Mouse (Mus musculus) lung, postnatal 25 days (tissue): ENCODE measurements at regions not wholly inside any gene's neighbourhood (a gene's known extent, or its start where the extent isn't known, plus 50 kb on each side); places are given as distances from the start of the nearest gene placed in this dataset.
A peak's percentile ranks its signal among the peaks of the same experiment; 100 is the strongest.
"Not testable (repeated sequence)": the region's sequence is repeated elsewhere in the genome, so short reads cannot be mapped to it uniquely, and the experiment has no call there.

Source experiments
- DNase-seq: peaks from one replicate; pipeline ENCODE4 v3.0.0; 2022; ENCODE audit warnings: low spot score

- DNase-seq = no peak
These were observed 451.4 kb upstream of the Tbl1xr1 start for GRCm38 (mm10) chr3:21625039-21625438.

- peak; percentile 76 for DNase-seq
These were observed 450.4 kb upstream of the Tbl1xr1 start for GRCm38 (mm10) chr3:21626029-21626428.

DNA sequence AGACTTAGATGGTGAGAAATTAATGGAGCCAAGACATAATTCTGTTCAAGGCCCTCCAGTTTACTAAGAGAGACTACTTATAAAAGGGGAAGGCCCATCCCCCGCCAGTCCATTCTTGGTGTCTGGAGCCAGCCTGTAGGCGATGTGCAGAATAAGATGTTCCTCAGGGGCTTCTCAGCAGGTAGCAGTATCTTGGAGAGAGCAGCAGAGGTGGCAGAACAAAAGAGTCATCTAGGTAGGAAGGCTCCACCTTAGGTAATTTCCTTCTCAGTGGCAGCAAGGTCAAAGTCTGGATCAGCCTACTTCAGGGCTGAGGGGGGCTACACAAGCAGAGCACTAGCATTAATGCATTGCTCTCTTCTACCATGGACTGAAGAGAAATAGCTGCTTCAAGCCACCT, 449.4 kb upstream of the Tbl1xr1 start:
- not testable (repeated sequence) for DNase-seq

DNA sequence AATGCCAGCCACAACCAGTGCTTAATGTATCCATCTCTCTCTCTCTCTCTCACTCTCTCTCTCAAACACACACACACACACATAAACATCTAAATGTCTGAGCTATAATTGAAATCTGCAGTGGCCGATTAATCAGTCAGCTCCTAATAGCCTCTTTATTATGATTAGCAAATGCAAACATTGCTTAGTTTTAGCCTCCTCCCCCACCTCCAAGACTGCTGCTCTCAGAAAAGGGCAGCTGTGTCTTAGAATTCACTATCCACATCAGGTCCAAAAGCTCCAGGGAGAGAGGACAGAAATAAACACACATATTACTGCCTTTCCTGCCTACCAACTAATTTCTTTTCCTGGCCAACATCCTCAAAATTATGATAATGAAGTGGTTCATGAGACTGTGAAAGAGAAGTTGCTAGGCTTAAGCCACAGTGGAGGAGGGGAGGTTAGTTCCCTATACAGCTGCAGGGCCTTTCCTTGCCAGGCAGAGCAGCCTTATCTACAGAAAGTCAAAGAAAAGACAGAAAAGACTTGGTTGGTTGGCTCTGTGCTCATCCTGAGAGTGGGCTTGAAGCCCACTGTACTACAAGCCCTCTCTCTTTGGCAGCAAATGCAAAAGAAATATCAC, 442.7 kb upstream of the Tbl1xr1 start:
- DNase-seq = peak; percentile 25

- DNase-seq = peak; percentile 21
These were observed 441.7 kb upstream of the Tbl1xr1 start for GRCm38 (mm10) chr3:21634675-21635204.

GRCm38 (mm10) chr3:21638886-21639285, 437.6 kb upstream of the Tbl1xr1 start:
- no peak for DNase-seq

DNA sequence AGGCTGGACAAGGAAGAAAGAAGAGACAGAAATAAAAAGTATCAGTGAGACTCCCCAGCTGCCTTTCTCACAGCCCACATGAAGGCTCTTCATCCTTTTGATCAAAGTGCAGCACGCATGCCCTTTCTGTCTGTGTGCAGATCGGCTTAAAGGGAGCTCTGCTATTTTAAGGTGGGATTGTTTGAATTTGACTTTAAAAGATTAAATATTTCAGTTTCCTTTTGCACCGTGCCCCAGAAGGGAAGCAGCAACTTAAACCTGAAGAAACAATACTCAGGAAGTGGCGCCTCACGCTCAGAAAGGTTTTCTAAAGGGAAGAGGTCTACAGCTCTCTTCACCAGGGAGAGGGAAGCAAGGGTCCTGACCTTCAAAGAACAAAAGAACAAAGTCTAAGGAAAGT, 436.9 kb upstream of the Tbl1xr1 start:
- no peak for DNase-seq

DNA sequence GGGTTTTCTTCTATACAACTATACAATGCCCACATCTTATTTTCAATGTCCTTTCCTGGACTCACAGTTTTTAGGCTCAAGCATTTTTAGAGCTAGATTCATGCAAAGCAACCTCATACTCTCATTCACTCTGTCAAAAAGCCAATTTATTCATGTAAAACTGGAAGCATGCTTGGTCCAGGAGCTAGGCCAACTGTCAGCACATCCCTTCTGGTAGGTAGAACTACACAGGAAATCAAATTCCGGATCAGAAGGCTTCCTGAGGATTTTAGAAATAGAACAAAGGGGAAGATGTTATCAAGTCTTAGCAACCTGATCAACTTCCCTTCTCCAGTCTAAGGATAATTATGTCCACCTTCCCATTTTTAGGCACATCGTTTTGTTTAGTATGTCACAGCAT, 432.4 kb upstream of the Tbl1xr1 start:
- no peak for DNase-seq

DNA sequence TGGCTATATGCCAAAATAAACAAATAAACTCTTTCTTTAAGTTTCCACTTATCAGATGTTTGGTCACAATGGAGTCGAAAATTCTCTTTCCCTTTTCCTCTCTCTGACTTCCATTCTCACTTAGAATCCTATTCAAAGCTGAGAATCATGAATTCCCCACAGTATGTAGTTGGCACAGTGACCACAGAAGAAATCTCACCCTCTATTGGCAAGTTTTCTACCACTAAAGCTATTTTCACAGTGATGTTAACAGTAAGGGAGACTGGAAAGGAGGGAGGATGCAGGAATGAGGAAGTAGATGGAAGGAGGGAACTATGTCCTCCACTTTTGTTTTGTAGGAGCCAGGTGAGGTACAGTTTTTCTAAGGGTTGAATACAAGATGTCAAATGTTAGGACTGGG, 431.2 kb upstream of the Tbl1xr1 start:
- no peak for DNase-seq

- DNase-seq = no peak
These were observed 426.5 kb upstream of the Tbl1xr1 start for GRCm38 (mm10) chr3:21649885-21650469.

DNA sequence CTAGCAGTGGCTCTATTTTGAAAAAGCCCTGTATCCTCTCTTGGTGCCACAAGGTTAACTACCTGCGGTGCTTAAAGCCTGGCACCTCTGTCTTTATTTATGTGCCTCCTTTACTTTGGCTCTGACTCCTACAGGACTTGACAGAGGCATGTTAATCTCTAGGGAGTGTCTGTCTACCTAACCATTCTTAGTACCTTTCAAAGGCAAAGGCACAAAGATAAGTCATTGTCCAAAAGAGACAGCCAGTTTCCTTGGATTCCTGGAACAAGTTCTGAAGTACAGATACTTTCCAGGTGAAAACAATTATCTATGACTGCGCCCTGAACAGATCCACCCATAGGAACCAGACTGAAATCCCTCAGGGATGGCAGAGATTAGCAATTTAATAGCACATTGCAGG, 421.2 kb upstream of the Tbl1xr1 start:
- DNase-seq = no peak

- DNase-seq = no peak
These were observed 408.9 kb upstream of the Tbl1xr1 start for GRCm38 (mm10) chr3:21667349-21668143.

DNA sequence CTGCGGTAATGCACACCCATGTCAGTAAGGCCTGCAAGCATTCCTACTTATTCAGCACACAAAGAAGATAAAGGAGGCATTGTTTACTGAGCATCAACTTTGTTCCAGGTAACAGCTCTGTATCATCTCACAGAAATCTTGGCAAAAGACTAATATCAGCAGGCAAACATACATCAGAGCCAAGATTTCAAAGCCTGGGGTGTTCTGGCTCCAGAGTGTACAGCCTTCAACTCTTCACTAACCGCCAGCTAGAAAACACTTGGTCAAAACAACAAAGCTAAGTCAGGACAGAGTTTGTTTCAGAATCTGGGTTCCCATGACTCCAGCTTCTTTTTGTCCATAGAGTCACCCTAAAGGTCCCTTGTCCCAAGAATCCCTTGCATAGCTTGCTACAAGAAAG, 404.6 kb upstream of the Tbl1xr1 start:
- DNase-seq = no peak

GRCm38 (mm10) chr3:21672492-21672891, 404.0 kb upstream of the Tbl1xr1 start:
- no peak for DNase-seq

DNA sequence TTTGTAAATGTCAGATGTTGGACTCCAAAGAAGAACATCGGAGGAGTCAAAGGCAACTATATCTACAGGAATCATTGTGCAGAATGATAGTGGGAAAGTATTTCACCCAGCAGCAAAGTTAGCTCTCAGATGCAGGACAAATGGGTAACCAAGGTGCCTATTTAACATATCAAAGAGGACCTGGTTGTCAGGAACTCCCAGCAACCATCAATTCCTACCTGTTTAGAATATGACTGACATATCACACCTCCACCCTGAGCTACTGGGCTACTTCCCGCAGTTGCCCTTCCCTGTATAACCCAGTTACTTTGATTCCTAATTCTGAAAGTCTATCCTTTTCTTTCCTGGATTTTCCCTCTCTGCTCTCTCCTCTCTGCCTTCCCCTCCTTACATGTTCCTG, 403.0 kb upstream of the Tbl1xr1 start:
- DNase-seq = no peak

GRCm38 (mm10) chr3:21678265-21678664, 398.2 kb upstream of the Tbl1xr1 start:
- DNase-seq = no peak

- DNase-seq = no peak
These were observed 397.7 kb upstream of the Tbl1xr1 start for GRCm38 (mm10) chr3:21678734-21679133.

DNA sequence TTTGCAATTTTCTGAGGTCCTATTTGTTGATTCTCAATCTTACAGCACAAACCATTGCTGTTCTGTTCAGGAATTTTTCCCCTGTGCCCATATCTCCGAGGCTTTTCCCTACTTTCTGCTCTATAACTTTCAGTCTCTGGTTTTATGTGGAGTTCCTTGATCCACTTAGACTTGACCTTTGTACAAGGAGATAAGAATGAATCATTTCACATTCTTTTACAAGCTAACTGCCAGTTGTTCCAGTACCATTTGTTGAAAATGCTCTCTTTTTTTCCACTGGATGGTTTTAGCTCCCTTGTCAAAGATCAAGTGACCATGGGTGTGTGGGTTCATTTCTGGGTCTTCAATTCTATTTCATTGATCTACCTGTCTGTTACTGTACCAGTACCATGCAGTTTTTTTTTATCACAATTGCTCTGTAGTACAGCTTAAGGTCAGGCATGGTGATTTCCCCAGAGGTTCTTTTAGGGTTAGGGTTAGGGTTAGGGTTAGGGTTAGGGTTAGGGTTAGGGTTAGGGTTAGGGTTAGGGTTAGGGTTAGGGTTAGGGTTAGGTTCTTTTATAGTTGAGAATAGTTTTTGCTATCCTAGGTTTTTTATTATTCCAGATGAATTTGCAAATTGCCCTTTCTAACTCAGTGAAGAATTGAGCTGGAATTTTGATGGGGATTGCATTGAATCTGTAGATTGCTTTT, 378.3 kb upstream of the Tbl1xr1 start:
- DNase-seq = not testable (repeated sequence)

DNA sequence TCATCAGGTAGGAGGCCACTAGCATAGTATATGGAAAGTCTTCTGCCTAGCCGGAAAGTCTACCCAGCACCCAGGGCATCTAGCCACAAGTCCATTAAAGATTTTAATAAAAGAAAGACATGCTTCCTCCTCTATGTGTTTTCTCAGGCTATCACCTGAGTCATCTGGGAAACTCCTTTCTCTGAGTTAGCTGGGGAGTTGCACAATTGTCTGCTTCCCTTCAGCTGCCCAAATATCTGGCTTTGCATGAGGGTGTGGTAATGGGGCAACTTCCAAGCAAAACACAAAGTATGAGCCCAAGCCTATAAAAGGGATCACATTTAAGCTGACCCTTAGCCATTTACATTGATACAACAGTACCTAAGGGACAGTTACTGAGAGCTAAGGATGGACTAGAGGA, 376.9 kb upstream of the Tbl1xr1 start:
- no peak for DNase-seq

DNA sequence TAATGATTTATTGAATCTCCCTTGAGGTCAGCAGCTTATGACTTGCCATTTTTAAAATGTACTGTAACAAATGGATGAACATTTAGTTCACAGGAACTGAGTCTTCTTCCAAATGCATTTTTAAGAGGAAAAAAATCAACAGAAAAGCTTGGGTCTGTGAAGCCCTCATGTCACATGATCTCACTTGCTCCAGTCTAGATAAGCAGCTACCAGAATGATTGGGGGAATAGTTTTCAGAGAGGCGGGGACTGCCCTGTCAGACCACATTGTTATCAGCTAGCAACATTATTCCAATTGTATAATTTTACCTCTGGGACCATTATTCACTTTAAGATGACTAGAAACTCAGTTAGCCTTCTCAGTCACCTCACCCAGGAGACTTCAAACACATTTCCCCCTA, 376.1 kb upstream of the Tbl1xr1 start:
- no peak for DNase-seq

GRCm38 (mm10) chr3:21726747-21727505, 349.5 kb upstream of the Tbl1xr1 start:
- no peak for DNase-seq

GRCm38 (mm10) chr3:21728019-21728418, 348.4 kb upstream of the Tbl1xr1 start:
- no peak for DNase-seq
